In the genomic region with DNA sequence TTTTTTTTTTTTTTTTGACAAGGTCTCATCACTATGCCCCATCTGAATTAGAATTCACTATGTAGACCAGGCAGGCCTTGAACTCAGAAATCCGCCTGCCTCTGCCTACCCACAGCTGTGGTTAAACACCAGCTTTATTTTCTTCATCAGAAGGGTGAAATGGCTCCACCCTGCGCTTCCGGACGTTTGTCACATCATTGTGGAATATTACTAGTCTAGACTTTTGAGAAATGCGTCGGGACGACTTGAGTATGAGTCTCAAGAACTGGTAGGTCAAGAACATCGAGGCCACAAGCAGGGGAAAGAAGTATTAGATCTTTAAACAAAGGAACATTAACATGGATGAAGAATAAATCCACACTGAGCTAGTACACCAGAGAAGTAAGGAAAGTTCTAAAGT, we compare ENCODE assay signal across 8 mouse cellular contexts. TPM values are rescaled to one million over a fixed set of nuclear protein-coding genes. Genes with fewer than 3 reads are reported as not detected.
DNase-seq lines count a peak whose midpoint lies in the region; ATAC-seq and TF ChIP-seq lines count a peak whose summit lies in the region.

No protein-coding gene starts in this region.

- H3K9me3 ChIP-seq in heart, embryonic 14.5 days (ENCODE audit: control insufficient read depth, low read length), result no peaks in the 10 kb centered on the region
- no peaks in the 10 kb centered on the region for H3K9me3 ChIP-seq in ES-E14 (ENCODE audit: control insufficient read depth, insufficient read depth, low read depth, low read length)
- no peaks in the 10 kb centered on the region for H3K9me3 ChIP-seq in hindbrain, embryonic 11.5 days (ENCODE audit: control insufficient read depth, low read length)
- H3K9me3 ChIP-seq in midbrain, embryonic 11.5 days (ENCODE audit: control insufficient read depth, low read length), result no peaks in the 10 kb centered on the region

- DNase-seq in heart, postnatal 10 days, result no peak
- no peak for DNase-seq in ES-E14 (ENCODE audit: low read depth, low spot score)
- no peak for DNase-seq in hindbrain, embryonic 11.5 days (ENCODE audit: low spot score)
- no peak for DNase-seq in midbrain, embryonic 11.5 days (ENCODE audit: low spot score, missing footprints)
- DNase-seq in retina, embryonic 14.5 days (ENCODE audit: low spot score), result no peak
- DNase-seq in embryo, embryonic 10.5 days (ENCODE audit: low spot score), result no peak
- DNase-seq in urinary bladder, postnatal 25 days (ENCODE audit: low spot score), result no peak

- H3K4me1 ChIP-seq in heart, embryonic 14.5 days (ENCODE audit: control insufficient read depth in 2 of 2, insufficient read depth in 2 of 2, low read length in 2 of 2), result peaks cover 16 to 35% of the 10 kb centered on the region in 2 experiments
- H3K4me1 ChIP-seq in ES-E14 (ENCODE audit: control insufficient read depth in 2 of 2, insufficient read depth in 2 of 2, low read length in 2 of 2, poor library complexity in 1 of 2), result peaks cover 7 to 15% of the 10 kb centered on the region in 2 experiments; a peak in 3 of 4 replicates
- H3K4me1 ChIP-seq in hindbrain, embryonic 11.5 days (replicated peaks; ENCODE audit: control insufficient read depth, insufficient read depth, low read length), result peaks cover 9% of the 10 kb centered on the region
- peaks cover 17% of the 10 kb centered on the region for H3K4me1 ChIP-seq in midbrain, embryonic 11.5 days (ENCODE audit: control insufficient read depth, insufficient read depth, low read length)

- no peak for ATAC-seq in heart, embryonic 14.5 days (ENCODE audit: insufficient number of reproducible peaks, insufficient read depth, low FRiP score, low read depth)
- ATAC-seq in hindbrain, embryonic 11.5 days (ENCODE audit: low FRiP score), result no peak
- no peak for ATAC-seq in midbrain, embryonic 11.5 days (ENCODE audit: low FRiP score)

- H3K9ac ChIP-seq in heart, embryonic 14.5 days (ENCODE audit: low read length), result peak overlapping the region; percentile 74
- H3K9ac ChIP-seq in ES-E14 (ENCODE audit: insufficient read depth, low read depth, low read length, poor library complexity, severe bottlenecking), result peak overlapping the region; percentile 93
- H3K9ac ChIP-seq in hindbrain, embryonic 11.5 days (ENCODE audit: low read depth, low read length), result peak overlapping the region; percentile 85; the same call in 1 of the 2 replicates
- peak overlapping the region; percentile 88 for H3K9ac ChIP-seq in midbrain, embryonic 11.5 days (ENCODE audit: low read length)

- peak overlapping the region in 1 of 2 experiments; percentile 96; a peak in 2 of 4 replicates for H3K4me3 ChIP-seq in heart, embryonic 14.5 days (ENCODE audit: control insufficient read depth in 1 of 2, insufficient read depth in 1 of 2, low read depth in 1 of 2, low read length in 2 of 2)
- peak overlapping the region; percentile 76 to 98 for H3K4me3 ChIP-seq in ES-E14 (ENCODE audit: insufficient read depth in 1 of 2, low read depth in 1 of 2, low read length in 2 of 2, poor library complexity in 1 of 2, severe bottlenecking in 1 of 2)
- H3K4me3 ChIP-seq in hindbrain, embryonic 11.5 days (ENCODE audit: low read depth, low read length), result peak overlapping the region; percentile 68; the same call in 1 of the 2 replicates
- peak overlapping the region; percentile 85 for H3K4me3 ChIP-seq in midbrain, embryonic 11.5 days (ENCODE audit: low read depth, low read length)

- no peaks in the 10 kb centered on the region for H3K27me3 ChIP-seq in heart, embryonic 14.5 days (ENCODE audit: control insufficient read depth, insufficient read depth, low read length)
- H3K27me3 ChIP-seq in hindbrain, embryonic 11.5 days (ENCODE audit: control insufficient read depth, insufficient read depth, low read length), result no peaks in the 10 kb centered on the region
- no peaks in the 10 kb centered on the region for H3K27me3 ChIP-seq in midbrain, embryonic 11.5 days (ENCODE audit: control insufficient read depth, insufficient read depth, low read length)

- peaks cover 24% of the 10 kb centered on the region for H3K36me3 ChIP-seq in heart, embryonic 14.5 days (ENCODE audit: control insufficient read depth, insufficient read depth, low read length)
- H3K36me3 ChIP-seq in ES-E14 (ENCODE audit: control insufficient read depth, insufficient read depth, low read length, poor library complexity, severe bottlenecking), result peaks cover 33% of the 10 kb centered on the region
- peaks cover under 1% of the 10 kb centered on the region; the same call in 1 of the 2 replicates for H3K36me3 ChIP-seq in hindbrain, embryonic 11.5 days (ENCODE audit: control insufficient read depth, insufficient read depth, low read length)
- peaks cover 2% of the 10 kb centered on the region for H3K36me3 ChIP-seq in midbrain, embryonic 11.5 days (ENCODE audit: control insufficient read depth, insufficient read depth, low read length)

- WGBS in heart, embryonic 14.5 days, result 84% methylated on average over 8 of the region's 8 CpGs
- 82% methylated on average over 8 of the region's 8 CpGs for WGBS in hindbrain, embryonic 11.5 days
- 85% methylated on average over 8 of the region's 8 CpGs for WGBS in midbrain, embryonic 11.5 days

- peak overlapping the region; percentile 64 for H3K4me2 ChIP-seq in heart, embryonic 14.5 days (ENCODE audit: low read length)
- H3K4me2 ChIP-seq in hindbrain, embryonic 11.5 days (replicated peaks; ENCODE audit: low read depth, low read length), result peak overlapping the region; percentile 52
- peak overlapping the region; percentile 68 for H3K4me2 ChIP-seq in midbrain, embryonic 11.5 days

- H3K27ac ChIP-seq in heart, embryonic 14.5 days (replicated peaks in 1 of 2; ENCODE audit: control insufficient read depth in 1 of 2, insufficient read depth in 1 of 2, low read depth in 2 of 2, low read length in 2 of 2), result peak overlapping the region; percentile 98 to 99
- H3K27ac ChIP-seq in ES-E14 (ENCODE audit: insufficient read depth, low read depth, low read length, poor library complexity, severe bottlenecking), result peak overlapping the region; percentile 97
- H3K27ac ChIP-seq in hindbrain, embryonic 11.5 days (ENCODE audit: low read depth, low read length), result peak overlapping the region; percentile 99
- peak overlapping the region; percentile 97 for H3K27ac ChIP-seq in midbrain, embryonic 11.5 days (ENCODE audit: low read depth, low read length)

- intact Hi-C loops in heart, postnatal 10 days (cut with DNase I), result no loop called here

- in situ Hi-C loops in ES-E14 (cut with MboI; ENCODE audit: low sequenced_read_pairs in 2 of 2, unreplicated experiment in 2 of 2), result no loop called here

TF ChIP-seq in ES-E14, 5 proteins besides CTCF, POLR2A, EP300 and RAD21:
- TF ChIP-seq HCFC1 (IDR thresholded peaks at IDR 0.05; ENCODE audit: borderline replicate concordance, insufficient read depth, low read length) (no peak), ZNF384 (IDR thresholded peaks at IDR 0.05; ENCODE audit: low read depth, low read length) (no peak), MAFK (IDR thresholded peaks at IDR 0.05; ENCODE audit: insufficient read depth, low read depth, low read length) (no peak), ZC3H11A (IDR thresholded peaks at IDR 0.05; ENCODE audit: borderline replicate concordance, low read depth, low read length) (no peak), CHD2 (IDR thresholded peaks at IDR 0.05; ENCODE audit: low read depth, low read length) (no peak)

RNA-seq across cellular contexts. Expression of a gene that starts 0.5 kb away (rescaled TPM):
- 1,771 and 1,859 TPM in 2 replicates for polyA plus RNA-seq in heart, embryonic 14.5 days (2014; fragmentation: Nextera tagmentation; extraction: Ambion mirVana)
- total RNA-seq in heart, postnatal 10 days (2021), result 100 to 1,000 TPM; 231 to 243 TPM
- total RNA-seq in ES-E14 (2012; rRNA removed), result 824 and 994 TPM in 2 replicates
- polyA plus RNA-seq in hindbrain, embryonic 11.5 days (2014; fragmentation: Nextera tagmentation; extraction: Ambion mirVana), result 1,515 and 1,668 TPM in 2 replicates
- 1,438 and 1,518 TPM in 2 replicates for polyA plus RNA-seq in midbrain, embryonic 11.5 days (2014; fragmentation: Nextera tagmentation; extraction: Ambion mirVana)

RNA-seq across cellular contexts. Expression of a gene that starts 34.9 kb away (rescaled TPM):
- not detected in 2 replicates for polyA plus RNA-seq in heart, embryonic 14.5 days (2014; fragmentation: Nextera tagmentation; extraction: Ambion mirVana)
- not detected for total RNA-seq in heart, postnatal 10 days (2021)
- total RNA-seq in ES-E14 (2012; rRNA removed), result 0.18 and 0.21 TPM in 2 replicates
- 0.21 TPM in 1 of 2 replicates, not detected in the other for polyA plus RNA-seq in hindbrain, embryonic 11.5 days (2014; fragmentation: Nextera tagmentation; extraction: Ambion mirVana)
- polyA plus RNA-seq in midbrain, embryonic 11.5 days (2014; fragmentation: Nextera tagmentation; extraction: Ambion mirVana), result 0.25 TPM in 1 of 2 replicates, not detected in the other

RNA-seq across cellular contexts. Expression of a gene that starts 45.4 kb away (rescaled TPM):
- 25.9 and 28.5 TPM in 2 replicates for polyA plus RNA-seq in heart, embryonic 14.5 days (2014; fragmentation: Nextera tagmentation; extraction: Ambion mirVana)
- total RNA-seq in heart, postnatal 10 days (2021), result 10 to 100 TPM; 62.1 to 68.0 TPM
- total RNA-seq in ES-E14 (2012; rRNA removed), result 21.7 and 24.8 TPM in 2 replicates
- 40.5 and 50.0 TPM in 2 replicates for polyA plus RNA-seq in hindbrain, embryonic 11.5 days (2014; fragmentation: Nextera tagmentation; extraction: Ambion mirVana)
- 34.2 and 36.8 TPM in 2 replicates for polyA plus RNA-seq in midbrain, embryonic 11.5 days (2014; fragmentation: Nextera tagmentation; extraction: Ambion mirVana)
